Mouse (Mus musculus) brain, embryonic 14.5 days (tissue): Measurements from ENCODE around the gene Tmem156.

Experiments used
- CTCF ChIP-seq: fragments of 200-500 bp; IDR thresholded peaks from 2 replicates; pipeline ENCODE4 v1.5.1; 2012; ENCODE audit warnings: inconsistent platforms, mild to moderate bottlenecking, moderate library complexity, borderline replicate concordance; ENCODE audit not compliant: insufficient read depth, insufficient read length; ENCODE audit errors: extremely low read depth
- POLR2A ChIP-seq: fragments of 200-500 bp; IDR thresholded peaks from 2 replicates; pipeline ENCODE4 v1.6.1; 2012; ENCODE audit warnings: mild to moderate bottlenecking, inconsistent platforms, borderline replicate concordance; ENCODE audit not compliant: poor library complexity, insufficient read depth, insufficient read length, severe bottlenecking; ENCODE audit errors: extremely low read depth

DNA sequence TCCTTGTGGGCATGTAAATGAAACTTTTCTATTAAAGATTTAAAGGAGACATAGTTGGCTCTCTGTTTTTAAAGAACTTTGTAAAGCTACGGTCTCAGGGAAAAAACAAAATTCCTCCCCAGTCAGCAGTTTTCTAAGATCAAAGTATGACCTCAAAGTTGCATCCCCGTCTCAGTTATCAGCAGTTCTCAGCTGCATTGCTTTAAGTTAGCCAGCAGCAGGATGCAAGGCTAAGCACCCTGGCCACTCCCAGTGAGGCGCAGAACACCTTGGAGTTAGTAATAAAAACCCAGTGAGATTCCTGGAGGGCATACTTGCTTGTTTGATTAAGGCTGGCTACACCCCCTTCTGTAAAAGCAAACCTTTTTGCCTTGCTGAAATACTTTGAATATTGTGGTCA, 15.2 kb downstream of the Tmem156 start:
- no peak for TF ChIP-seq CTCF
- no peak for TF ChIP-seq POLR2A
